Mouse (Mus musculus) liver, embryonic 11.5 days (tissue): Measurements from ENCODE around the gene Mindy4. TPM values are rescaled to one million over a fixed set of nuclear protein-coding genes. Genes with fewer than 3 reads are reported as not detected.

Source experiments
- ATAC-seq: fragments of 200-750 bp; cut with Nextera tagmentation; replicated peaks from 2 replicates; pipeline ENCODE4 v1.8.0; 2017; ENCODE audit warnings: moderate number of reproducible peaks, mild to moderate bottlenecking, moderate TSS enrichment, moderate library complexity; ENCODE audit not compliant: low FRiP score
- DNase-seq: peaks from one replicate; pipeline ENCODE4 v3.0.0-alpha.2; 2017; ENCODE audit warnings: low spot score
- H3K27ac ChIP-seq: fragments of 300-500 bp; sonication (generic); 2 replicates; pipeline ENCODE4 v1.5.1; 2014; ENCODE audit warnings: mild to moderate bottlenecking, low read depth, low read length, control low read depth
- H3K27me3 ChIP-seq: fragments of 300-500 bp; sonication (generic); replicated peaks from 2 replicates; pipeline ENCODE4 v1.6.1; 2014; ENCODE audit warnings: low read length, mixed read lengths; ENCODE audit not compliant: control insufficient read depth, insufficient read depth
- H3K36me3 ChIP-seq: fragments of 300-500 bp; sonication (generic); 2 replicates; pipeline ENCODE4 v1.6.1; 2014; ENCODE audit warnings: mild to moderate bottlenecking, low read length, moderate library complexity, mixed read lengths; ENCODE audit not compliant: control insufficient read depth, insufficient read depth
- H3K4me1 ChIP-seq: fragments of 300-500 bp; sonication (generic); replicated peaks from 2 replicates; pipeline ENCODE4 v1.6.1; 2014; ENCODE audit warnings: low read length, mixed read lengths; ENCODE audit not compliant: control insufficient read depth, insufficient read depth
- H3K4me2 ChIP-seq: fragments of 300-500 bp; sonication (generic); 2 replicates; pipeline ENCODE4 v1.6.1; 2014; ENCODE audit warnings: mild to moderate bottlenecking, control low read depth, moderate library complexity
- H3K4me3 ChIP-seq: fragments of 300-500 bp; sonication (generic); 2 replicates; pipeline ENCODE4 v1.5.1; 2014; ENCODE audit warnings: low read depth, low read length, control low read depth
- H3K9ac ChIP-seq: fragments of 300-500 bp; sonication (generic); 2 replicates; pipeline ENCODE4 v1.6.1; 2014; ENCODE audit warnings: low read depth, low read length, control low read depth
- H3K9me3 ChIP-seq: fragments of 300-500 bp; sonication (generic); 2 replicates; pipeline ENCODE4 v1.6.1; 2016; ENCODE audit warnings: low read length, inconsistent platforms, mixed read lengths; ENCODE audit not compliant: control insufficient read depth
- WGBS: fragments of 180-500 bp; shearing (Covaris S2); extraction: QIAGEN DNeasy Blood & Tissue Kit; methylation state at CpG from one replicate; pipeline ENCODE4 v1.1.7; 2014; 5-methylcytosine and 5-hydroxymethylcytosine counted together
- polyA plus RNA-seq: library from polyadenylated mRNA; unstranded; fragments of >200 nt; fragmentation: Nextera tagmentation; extraction: Ambion mirVana; gene quantifications from 2 replicates; pipeline ENCODE4 v1.2.1, GENCODE M21; 2014

Gene Mindy4
- polyA plus RNA-seq, 1 experiment from 2014 or later: 5.6 TPM

DNA sequence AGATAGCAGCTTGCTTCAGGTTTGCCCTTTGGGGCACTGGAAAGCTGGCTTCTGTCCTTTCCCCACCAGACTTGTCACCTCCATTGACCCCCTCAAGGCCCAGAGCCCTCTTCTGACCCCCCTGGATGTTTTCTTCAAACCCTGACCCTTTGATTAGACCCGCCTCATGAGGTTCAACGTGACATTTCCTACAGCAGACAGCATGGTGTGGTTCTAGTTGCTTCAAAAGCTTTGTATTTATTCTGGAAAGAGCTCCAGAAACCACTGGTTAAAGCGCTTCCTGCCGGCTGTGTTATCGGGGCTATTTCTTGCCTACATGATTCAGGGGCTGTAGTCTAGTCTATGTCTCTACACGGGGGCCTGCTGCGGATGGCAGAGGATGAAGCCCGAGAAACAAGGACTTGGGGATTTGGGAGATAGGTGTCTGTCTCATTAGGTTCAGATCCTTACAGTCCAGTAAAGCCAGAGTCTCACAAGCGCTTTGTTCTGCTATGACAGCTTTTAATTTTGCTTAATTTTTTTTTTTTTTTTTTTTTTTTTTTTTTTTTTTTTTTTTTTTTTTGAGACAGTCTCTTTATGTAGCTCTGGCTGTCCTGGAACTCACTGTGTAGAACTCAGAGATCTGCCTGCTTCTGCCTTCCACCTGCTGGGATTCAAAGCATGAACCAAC, 37.5 kb downstream of the Mindy4 start:
- Histone ChIP-seq H3K27me3 (no peaks in the 10 kb centered on the region), H3K9ac (no peak overlapping the region), H3K4me1 (peaks cover 9% of the 10 kb centered on the region), H3K36me3 (no peaks in the 10 kb centered on the region), H3K27ac (no peak overlapping the region), H3K4me2 (no peak overlapping the region), H3K4me3 (no peak overlapping the region), H3K9me3 (no peaks in the 10 kb centered on the region)
- DNase-seq (no peak), ATAC-seq (no peak)
- 74% methylated on average over 9 of the region's 9 CpGs for WGBS

DNA sequence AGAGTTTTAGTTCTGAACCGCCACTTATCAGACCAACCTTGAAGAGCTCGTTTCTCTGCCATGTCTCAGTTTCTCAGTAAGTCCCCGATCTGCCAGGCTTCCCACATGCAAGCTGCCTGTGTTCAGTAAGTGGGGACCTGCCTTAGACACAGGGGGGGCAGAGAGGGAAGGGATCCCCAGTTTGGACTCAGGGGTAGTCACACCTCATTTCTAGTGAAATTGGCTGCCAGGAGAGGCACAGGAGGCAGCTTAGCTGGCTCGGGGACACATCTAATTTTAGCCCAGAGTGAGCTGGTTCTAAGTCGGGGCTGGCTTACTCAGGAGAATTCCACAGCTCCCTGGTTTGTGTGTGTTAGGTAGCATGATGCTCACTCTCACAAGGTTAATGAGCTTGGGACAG, 38.3 kb downstream of the Mindy4 start:
- ATAC-seq: no peak
- no peak overlapping the region for H3K27ac ChIP-seq
- H3K9me3 ChIP-seq: no peaks in the 10 kb centered on the region
- 57% methylated on average over 5 of the region's 5 CpGs for WGBS
- no peak for DNase-seq
- no peak overlapping the region for H3K9ac ChIP-seq
- no peak overlapping the region for H3K4me2 ChIP-seq
- no peaks in the 10 kb centered on the region; the same call in 1 of the 2 replicates for H3K36me3 ChIP-seq
- H3K27me3 ChIP-seq: no peaks in the 10 kb centered on the region
- H3K4me1 ChIP-seq: peaks cover 9% of the 10 kb centered on the region
- H3K4me3 ChIP-seq: no peak overlapping the region

DNA sequence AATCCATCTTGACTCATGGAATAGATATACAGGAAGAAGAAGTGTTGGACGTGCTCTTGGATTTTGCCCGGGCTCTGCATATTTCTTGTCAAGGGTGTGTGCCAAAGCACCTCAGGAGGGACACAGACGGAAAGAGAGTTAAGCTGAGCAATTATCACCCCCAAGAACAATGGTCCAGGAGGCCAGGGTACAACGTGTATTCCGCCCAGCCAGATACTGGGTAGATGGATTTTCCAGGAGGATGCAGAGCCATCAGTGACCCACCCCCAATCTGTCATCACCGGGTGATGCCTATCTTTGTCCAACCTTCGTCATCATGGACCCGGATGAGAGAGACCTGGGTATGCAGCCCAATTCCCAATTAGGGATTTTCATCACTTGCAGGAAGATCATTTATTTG, 42.5 kb downstream of the Mindy4 start:
- H3K27me3 ChIP-seq: no peaks in the 10 kb centered on the region
- H3K9me3 ChIP-seq: no peaks in the 10 kb centered on the region; the same call in 1 of the 2 replicates
- H3K27ac ChIP-seq: no peak overlapping the region
- 0 out of 2 replicates have a peak, but pooled peaks cover under 1% of the 10 kb centered on the region for H3K4me1 ChIP-seq
- ATAC-seq (no peak), DNase-seq (no peak)
- H3K4me3 ChIP-seq: no peak overlapping the region
- WGBS: 85% methylated on average over 8 of the region's 8 CpGs
- H3K36me3 ChIP-seq: no peaks in the 10 kb centered on the region; the same call in 1 of the 2 replicates
- no peak overlapping the region for H3K9ac ChIP-seq
- no peak overlapping the region for H3K4me2 ChIP-seq

DNA sequence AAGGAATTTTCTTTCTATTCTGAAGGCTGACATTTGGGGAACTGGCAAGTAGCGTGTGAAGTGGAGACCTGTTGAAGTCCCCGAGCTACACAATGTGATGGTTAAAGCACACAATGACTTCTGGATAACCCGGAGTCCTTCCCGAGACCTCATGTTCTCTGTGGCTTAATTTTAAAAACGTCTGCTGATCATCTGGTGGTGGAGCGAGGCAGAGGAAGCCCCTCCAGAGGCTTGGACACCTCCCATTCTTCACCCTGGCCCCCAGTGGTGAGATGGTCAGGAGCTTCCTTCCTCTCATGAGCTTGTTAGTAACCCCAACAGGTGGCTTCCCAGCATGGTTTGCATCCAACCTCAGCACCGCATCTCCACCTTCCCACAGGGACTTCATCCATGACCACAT, 43.3 kb downstream of the Mindy4 start:
- Histone ChIP-seq H3K9ac (no peak overlapping the region), H3K4me3 (no peak overlapping the region), H3K4me1 (0 out of 2 replicates have a peak, but pooled peaks cover 2% of the 10 kb centered on the region), H3K36me3 (no peaks in the 10 kb centered on the region; the same call in 1 of the 2 replicates), H3K27me3 (no peaks in the 10 kb centered on the region), H3K27ac (no peak overlapping the region), H3K4me2 (no peak overlapping the region), H3K9me3 (no peaks in the 10 kb centered on the region; the same call in 1 of the 2 replicates)
- DNase-seq (no peak), ATAC-seq (no peak)
- 76% methylated on average over 7 of the region's 7 CpGs for WGBS

DNA sequence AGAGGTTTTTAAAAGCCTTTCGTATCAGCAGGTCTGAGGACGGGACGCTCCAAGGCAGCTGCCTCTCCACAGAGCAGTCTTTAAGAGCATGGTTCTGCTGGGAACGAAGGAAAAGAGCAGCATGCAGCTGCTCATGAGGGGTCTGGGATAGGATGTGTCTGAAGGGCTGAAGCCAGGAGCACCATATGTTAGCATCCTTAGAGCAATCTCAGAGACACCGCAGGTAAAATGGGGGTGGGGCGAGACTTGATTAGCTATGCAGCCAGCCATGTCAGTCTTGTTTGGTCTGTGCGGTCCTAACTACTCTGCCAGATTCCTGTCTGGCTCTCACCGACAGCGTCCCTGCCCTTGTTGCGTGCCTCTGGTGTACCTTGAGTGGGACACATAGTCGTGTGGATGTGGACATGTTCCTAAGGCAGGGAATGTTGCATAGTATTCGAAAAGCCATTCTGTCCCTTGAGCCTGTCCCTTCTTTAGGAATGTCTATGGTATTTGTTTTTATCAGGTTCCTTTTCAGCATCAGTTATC, 43.8 kb downstream of the Mindy4 start:
- H3K4me3 ChIP-seq: no peak overlapping the region
- no peak overlapping the region for H3K4me2 ChIP-seq
- DNase-seq (no peak), ATAC-seq (no peak)
- H3K36me3 ChIP-seq: no peaks in the 10 kb centered on the region; the same call in 1 of the 2 replicates
- no peak overlapping the region for H3K27ac ChIP-seq
- no peaks in the 10 kb centered on the region for H3K27me3 ChIP-seq
- no peak overlapping the region for H3K9ac ChIP-seq
- H3K4me1 ChIP-seq: 0 out of 2 replicates have a peak, but pooled peaks cover 2% of the 10 kb centered on the region
- 87% methylated on average over 12 of the region's 12 CpGs for WGBS
- H3K9me3 ChIP-seq: no peaks in the 10 kb centered on the region; the same call in 1 of the 2 replicates

DNA sequence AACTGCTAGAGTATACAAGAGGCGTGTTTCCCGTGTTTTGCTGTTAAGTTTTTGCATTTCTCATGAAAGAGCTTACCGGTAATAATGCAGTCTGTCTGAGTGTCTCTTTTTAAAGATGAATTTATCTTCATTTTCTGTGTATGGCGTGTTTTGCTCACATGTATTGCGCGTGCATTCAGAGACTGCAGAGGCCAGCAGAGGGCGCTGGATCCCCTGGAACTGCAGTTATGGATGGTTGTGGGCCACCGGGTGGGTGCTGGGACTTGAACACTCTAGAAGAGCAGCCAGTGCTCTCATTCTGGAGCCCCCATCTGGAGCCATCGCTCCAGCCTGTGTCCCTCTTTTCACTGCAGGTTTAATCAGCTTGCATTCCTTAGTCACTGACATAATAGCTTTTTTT, 46.1 kb downstream of the Mindy4 start:
- no peak for ATAC-seq

DNA sequence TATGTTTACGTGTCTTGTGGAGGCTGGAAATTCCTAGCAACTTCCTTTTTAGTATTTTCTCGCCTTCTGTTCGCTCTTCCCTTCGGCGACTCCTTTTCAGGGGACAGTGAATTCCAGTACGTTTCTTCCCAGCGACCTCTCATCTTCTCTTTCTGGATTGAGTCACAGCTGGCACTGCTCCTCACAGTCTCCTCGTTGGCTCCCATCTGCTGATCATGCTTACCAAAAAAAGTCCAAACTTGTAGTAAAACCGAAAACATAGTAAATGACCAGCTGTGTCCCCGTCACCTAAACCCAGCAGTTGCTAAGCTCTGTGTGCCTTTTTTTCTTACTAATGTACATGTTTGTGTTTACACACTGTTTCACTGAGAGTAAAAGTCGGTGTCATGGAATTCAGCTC, 47.6 kb downstream of the Mindy4 start:
- no peaks in the 10 kb centered on the region; the same call in 1 of the 2 replicates for H3K9me3 ChIP-seq
- no peaks in the 10 kb centered on the region for H3K27me3 ChIP-seq
- ATAC-seq (no peak), DNase-seq (no peak)
- no peak overlapping the region for H3K4me3 ChIP-seq
- H3K9ac ChIP-seq: no peak overlapping the region
- WGBS: 85% methylated on average over 11 of the region's 11 CpGs
- H3K36me3 ChIP-seq: no peaks in the 10 kb centered on the region; the same call in 1 of the 2 replicates
- H3K27ac ChIP-seq: no peak overlapping the region
- no peak overlapping the region for H3K4me2 ChIP-seq
- H3K4me1 ChIP-seq: 0 out of 2 replicates have a peak, but pooled peaks cover 2% of the 10 kb centered on the region

More for the DNA sequence above, 46.1 kb downstream of the Mindy4 start:
- H3K4me2 ChIP-seq: no peak overlapping the region
- no peaks in the 10 kb centered on the region; the same call in 1 of the 2 replicates for H3K9me3 ChIP-seq
- WGBS: 88% methylated on average over 9 of the region's 9 CpGs
- H3K27me3 ChIP-seq: no peaks in the 10 kb centered on the region
- H3K36me3 ChIP-seq: no peaks in the 10 kb centered on the region; the same call in 1 of the 2 replicates
- DNase-seq: no peak
- H3K27ac ChIP-seq: no peak overlapping the region
- H3K4me1 ChIP-seq: 0 out of 2 replicates have a peak, but pooled peaks cover 2% of the 10 kb centered on the region
- H3K4me3 ChIP-seq: no peak overlapping the region
- no peak overlapping the region for H3K9ac ChIP-seq

DNA sequence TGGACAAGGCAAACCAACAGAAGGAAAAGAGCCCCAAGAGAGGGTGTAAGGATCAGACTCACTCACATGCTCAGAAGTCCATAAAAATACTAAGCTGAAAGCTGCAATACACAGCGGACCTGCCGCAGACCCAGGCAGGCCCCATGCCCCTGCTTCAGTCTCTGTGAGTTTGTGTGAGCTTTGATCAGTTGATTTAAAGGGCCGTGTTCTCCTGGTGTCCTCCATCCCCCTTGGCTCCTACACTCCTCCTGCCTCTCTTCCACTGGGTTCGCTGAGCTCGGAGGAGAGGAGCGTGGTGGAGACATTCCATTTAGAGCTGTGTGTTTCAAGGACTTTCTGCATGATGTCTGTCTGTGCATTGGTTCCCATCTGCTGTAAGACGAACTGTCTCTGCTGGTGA, 48.4 kb downstream of the Mindy4 start:
- H3K27ac ChIP-seq: no peak overlapping the region
- 81% methylated on average over 7 of the region's 7 CpGs for WGBS
- no peak overlapping the region for H3K9ac ChIP-seq
- H3K36me3 ChIP-seq: no peaks in the 10 kb centered on the region; the same call in 1 of the 2 replicates
- no peak overlapping the region for H3K4me2 ChIP-seq
- ATAC-seq (no peak), DNase-seq (no peak)
- H3K9me3 ChIP-seq: no peaks in the 10 kb centered on the region; the same call in 1 of the 2 replicates
- no peaks in the 10 kb centered on the region for H3K27me3 ChIP-seq
- H3K4me3 ChIP-seq: no peak overlapping the region
- H3K4me1 ChIP-seq: 0 out of 2 replicates have a peak, but pooled peaks cover 2% of the 10 kb centered on the region
